ENCODE assay signal across 9 mouse cellular contexts in genomic region chr2:106193889-106194347, GRCm38 (mm10).
DNase-seq lines count a peak whose midpoint lies in the region; ATAC-seq and TF ChIP-seq lines count a peak whose summit lies in the region.
"Had no signal": no experiment of that assay in that cellular context is flagged by ENCODE, and none has a peak within 500 bp of the region (broad histone marks: within the 10 kb centered on the region; RNA-seq: fewer than 3 reads in every experiment).

No protein-coding gene starts in this region.

- WGBS in kidney, embryonic 16.5 days = 1% methylated on average over 9 of the region's 9 CpGs
- 2% methylated on average over 9 of the region's 9 CpGs for WGBS in intestine, embryonic 16.5 days
- WGBS in olfactory bulb, adult 2 months = 9% methylated on average over 9 of the region's 9 CpGs

- 0 out of 2 replicates have a peak, but pooled peaks cover 3% of the 10 kb centered on the region for H3K4me1 ChIP-seq in kidney, embryonic 16.5 days (ENCODE audit: insufficient read depth, low read length)
- H3K4me1 ChIP-seq in intestine, embryonic 16.5 days (ENCODE audit: control insufficient read depth, insufficient read depth, low read length) = no peaks in the 10 kb centered on the region
- peaks cover 5% of the 10 kb centered on the region for H3K4me1 ChIP-seq in olfactory bulb, adult 2 months (ENCODE audit: control insufficient read depth, insufficient read depth, low read length)
- H3K4me1 ChIP-seq: liver, embryonic 15.5 days had no signal

- H3K4me2 ChIP-seq in kidney, embryonic 16.5 days (replicated peaks; ENCODE audit: low read depth, low read length) = peak overlapping the region; percentile 70
- H3K4me2 ChIP-seq in intestine, embryonic 16.5 days (ENCODE audit: low read depth, low read length) = peak overlapping the region; percentile 59
- H3K4me2 ChIP-seq: liver, embryonic 15.5 days had no signal

- no peak for TF ChIP-seq POLR2A in olfactory bulb, adult 2 months (IDR thresholded peaks at IDR 0.05; ENCODE audit: insufficient read depth, low read depth, low read length)

- no peak overlapping the region for H3K9ac ChIP-seq in kidney, embryonic 16.5 days (replicated peaks; ENCODE audit: low read length)
- H3K9ac ChIP-seq in intestine, embryonic 16.5 days (ENCODE audit: low read depth, low read length) = peak overlapping the region; percentile 32; the same call in 1 of the 2 replicates
- H3K9ac ChIP-seq: liver, embryonic 15.5 days had no signal

- no peaks in the 10 kb centered on the region for H3K36me3 ChIP-seq in kidney, embryonic 16.5 days (ENCODE audit: insufficient read depth, low read length)
- no peaks in the 10 kb centered on the region for H3K36me3 ChIP-seq in intestine, embryonic 16.5 days (ENCODE audit: control insufficient read depth, insufficient read depth, low read length)
- H3K36me3 ChIP-seq: liver, embryonic 15.5 days had no signal

- peak overlapping the region; percentile 35 for H3K4me3 ChIP-seq in kidney, embryonic 16.5 days (ENCODE audit: low read length)
- peak overlapping the region; percentile 28 for H3K4me3 ChIP-seq in intestine, embryonic 16.5 days (ENCODE audit: low read length)
- peak overlapping the region; percentile 32 for H3K4me3 ChIP-seq in olfactory bulb, adult 2 months (ENCODE audit: insufficient read depth, low read depth, low read length)
- H3K4me3 ChIP-seq: liver, embryonic 15.5 days had no signal

- no peak for TF ChIP-seq CTCF in olfactory bulb, adult 2 months (IDR thresholded peaks at IDR 0.05; ENCODE audit: insufficient read depth, low read depth, low read length)

- H3K9me3 ChIP-seq in kidney, embryonic 16.5 days (ENCODE audit: low read length) = no peaks in the 10 kb centered on the region
- H3K9me3 ChIP-seq in intestine, embryonic 16.5 days (ENCODE audit: control insufficient read depth, low read length) = no peaks in the 10 kb centered on the region
- H3K9me3 ChIP-seq: liver, embryonic 15.5 days had no signal

- no peak for DNase-seq in kidney, postnatal 10 days
- DNase-seq in embryo, embryonic 9.5 days (ENCODE audit: extremely low spot score) = peak; percentile 59
- DNase-seq in frontal cortex, postnatal 14 days (ENCODE audit: low spot score in 2 of 2) = no peak
- no peak for DNase-seq in urinary bladder, postnatal 4 days (ENCODE audit: low spot score in 2 of 2)
- no peak for DNase-seq in spleen, postnatal 36 days (ENCODE audit: low spot score in 2 of 2)

- no peak overlapping the region for H3K27ac ChIP-seq in kidney, embryonic 16.5 days (ENCODE audit: low read length)
- H3K27ac ChIP-seq in intestine, embryonic 16.5 days (ENCODE audit: low read length) = no peak overlapping the region
- H3K27ac ChIP-seq in olfactory bulb, adult 2 months (ENCODE audit: insufficient read depth, low read depth, low read length) = no peak overlapping the region
- H3K27ac ChIP-seq: liver, embryonic 15.5 days had no signal

- ATAC-seq in kidney, embryonic 16.5 days (ENCODE audit: low FRiP score, low TSS enrichment) = 0 out of 2 replicates have a peak, but pooled peaks have one; percentile 29
- peak; percentile 46 for ATAC-seq in intestine, embryonic 16.5 days

- peaks cover 7% of the 10 kb centered on the region; the same call in 1 of the 2 replicates for H3K27me3 ChIP-seq in kidney, embryonic 16.5 days (ENCODE audit: insufficient read depth, low read length)
- no peaks in the 10 kb centered on the region for H3K27me3 ChIP-seq in intestine, embryonic 16.5 days (replicated peaks; ENCODE audit: control insufficient read depth, insufficient read depth, low read length)
